Mouse (Mus musculus) right cerebral cortex, adult 18-20 months (tissue): Measurements from ENCODE around the gene Ralgapb.

Experiments
- DNase-seq: peaks from one replicate; pipeline ENCODE4 v3.0.0; 2022; ENCODE audit warnings: mixed read lengths

The Ralgapb gene

GRCm38 (mm10) chr2:158408997-158409594 lies 552 bp upstream of the Ralgapb start:
- no peak for DNase-seq

- DNase-seq, result peak; percentile 32
Observed at GRCm38 (mm10) chr2:158410022-158411014, 670 bp downstream of the Ralgapb start.

GRCm38 (mm10) chr2:158413240-158413639 lies 3.6 kb downstream of the Ralgapb start:
- DNase-seq, result no peak

GRCm38 (mm10) chr2:158415826-158416225 lies 6.2 kb downstream of the Ralgapb start:
- no peak for DNase-seq

- no peak for DNase-seq
Observed at GRCm38 (mm10) chr2:158418663-158419062, 9.0 kb downstream of the Ralgapb start.

- DNase-seq, result no peak
Observed at GRCm38 (mm10) chr2:158445814-158446213, 36.2 kb downstream of the Ralgapb start.

GRCm38 (mm10) chr2:158449845-158450244 lies 40.2 kb downstream of the Ralgapb start:
- no peak for DNase-seq

- no peak for DNase-seq
Observed at GRCm38 (mm10) chr2:158456451-158456850, 46.8 kb downstream of the Ralgapb start.

- no peak for DNase-seq
Observed at GRCm38 (mm10) chr2:158457610-158458009, 48.0 kb downstream of the Ralgapb start.

- DNase-seq, result no peak
Observed at GRCm38 (mm10) chr2:158462450-158462849, 52.8 kb downstream of the Ralgapb start.

GRCm38 (mm10) chr2:158474159-158474558 lies 64.5 kb downstream of the Ralgapb start:
- DNase-seq, result no peak

- no peak for DNase-seq
Observed at GRCm38 (mm10) chr2:158477640-158478039, 68.0 kb downstream of the Ralgapb start.

- DNase-seq, result no peak
Observed at GRCm38 (mm10) chr2:158498457-158498856, 88.8 kb downstream of the Ralgapb start.

GRCm38 (mm10) chr2:158501836-158502812 lies 92.5 kb downstream of the Ralgapb start, which contains the start of gene Adig:
Adig (plus strand) TSS chr2:158502612.
- DNase-seq, result no peak

- no peak for DNase-seq
Observed at GRCm38 (mm10) chr2:158503226-158503625, 93.6 kb downstream of the Ralgapb start.

GRCm38 (mm10) chr2:158503671-158504070 lies 94.0 kb downstream of the Ralgapb start:
- no peak for DNase-seq

- no peak for DNase-seq
Observed at GRCm38 (mm10) chr2:158506475-158506874, 96.8 kb downstream of the Ralgapb start.

GRCm38 (mm10) chr2:158507046-158507445 lies 97.4 kb downstream of the Ralgapb start:
- DNase-seq, result no peak

- no peak for DNase-seq
Observed at GRCm38 (mm10) chr2:158510665-158511064, 101.0 kb downstream of the Ralgapb start.

GRCm38 (mm10) chr2:158512528-158512927 lies 102.9 kb downstream of the Ralgapb start, which contains the start of gene Arhgap40:
Arhgap40 (plus strand) TSS chr2:158512796.
- DNase-seq, result peak; percentile 25

GRCm38 (mm10) chr2:158513821-158514336 lies 104.2 kb downstream of the Ralgapb start:
- no peak for DNase-seq

- no peak for DNase-seq
Observed at GRCm38 (mm10) chr2:158518583-158518982, 108.9 kb downstream of the Ralgapb start.
